Mouse (Mus musculus): ENCODE results near the gene Vmn1r56.
"Not testable (repeated sequence)": the region's sequence is repeated elsewhere in the genome, so short reads cannot be mapped to it uniquely, and the experiment has no call there.

Gene Vmn1r56

GRCm38 (mm10) chr7:5196647-5197046 is at the start of gene Vmn1r56:
Gene Vmn1r56, minus strand, starts transcription at chr7:5196747.
- in situ Hi-C loops (cut with MseI, MboI): not testable (repeated sequence)

- in situ Hi-C loops (cut with MseI, MboI): loop anchor here (5.0 to 10.0 kb wide), 2 partner anchors 237 to 239 kb away; partner anchors contain the start of gene Vmn1r59 (in 2 of the 2)
Observed at GRCm38 (mm10) chr7:5218193-5218592, 21.6 kb upstream of the Vmn1r56 start, which contains the start of gene Vmn1r57. Gene Vmn1r57, plus strand, starts transcription at chr7:5218493.

- in situ Hi-C loops (cut with MseI, MboI): not testable (repeated sequence)
Observed at GRCm38 (mm10) chr7:5149570-5149969, 47.0 kb downstream of the Vmn1r56 start, which contains the start of gene Vmn1r55. Gene Vmn1r55, minus strand, starts transcription at chr7:5149670.
